Mouse (Mus musculus): Measurements from ENCODE around the gene Cox6b2.

Cox6b2 gene

DNA sequence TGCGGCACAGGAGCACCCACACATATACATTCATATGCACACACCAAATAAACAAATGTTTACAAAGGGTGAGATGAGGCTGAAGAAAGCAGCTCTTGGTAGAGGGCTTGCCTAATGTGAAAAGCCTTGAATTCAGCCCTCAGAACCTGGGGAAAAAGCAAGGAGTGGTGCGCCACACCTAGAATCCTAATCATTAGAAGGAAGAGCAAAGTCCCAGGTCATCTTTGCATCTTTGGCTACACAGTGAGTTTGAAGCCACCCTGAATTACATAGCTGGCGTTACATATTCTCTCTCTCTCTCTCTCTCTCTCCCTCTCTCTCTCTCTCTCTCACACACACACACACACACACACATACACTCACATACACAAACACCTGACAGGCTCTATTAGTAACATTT is 33.6 kb downstream of the Cox6b2 start:
- no peak for DNase-seq (ENCODE audit: low read depth)

DNA sequence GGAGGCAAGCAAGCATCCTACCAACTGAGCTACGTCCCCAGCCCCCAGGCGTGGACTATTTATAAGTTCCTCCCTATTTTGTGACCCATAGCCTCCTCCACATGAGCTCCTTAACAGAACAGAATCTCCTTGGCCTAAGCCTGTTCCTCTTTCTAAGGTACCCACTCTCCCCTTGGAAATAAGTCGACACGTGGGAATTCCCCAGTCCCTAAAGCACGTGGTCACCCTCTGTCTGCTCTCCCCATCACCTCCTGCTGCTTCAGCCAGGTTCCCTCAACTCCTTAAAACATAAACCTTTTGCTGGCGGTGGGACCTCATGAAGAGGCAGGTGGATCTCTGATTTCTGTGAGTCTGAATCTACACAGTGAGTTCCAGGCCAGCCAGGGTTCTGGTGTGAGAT is 35.9 kb downstream of the Cox6b2 start:
- DNase-seq (ENCODE audit: low read depth), result no peak

- DNase-seq (ENCODE audit: low read depth), result no peak
These were observed 40.3 kb downstream of the Cox6b2 start for GRCm38 (mm10) chr7:4712594-4712993.

DNA sequence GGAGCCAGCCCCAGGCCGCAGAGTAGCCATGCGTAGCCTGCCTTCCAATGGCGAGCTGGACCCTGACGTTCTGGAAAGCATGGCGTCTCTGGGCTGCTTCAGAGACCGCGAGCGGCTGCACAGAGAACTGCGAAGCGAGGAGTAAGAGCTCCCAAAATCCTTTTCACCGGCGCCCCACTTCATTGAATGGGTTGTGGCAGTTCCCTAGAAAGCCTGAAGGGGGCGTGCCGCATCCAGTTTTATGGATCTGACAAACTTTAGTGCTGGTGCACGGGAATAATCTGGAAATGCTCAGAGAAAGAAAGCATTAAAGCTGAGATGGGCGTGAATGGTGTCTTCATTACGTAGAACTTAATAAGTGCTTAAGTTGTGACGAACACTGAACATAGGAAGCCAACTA is 47.8 kb downstream of the Cox6b2 start:
- DNase-seq (ENCODE audit: low read depth), result no peak

GRCm38 (mm10) chr7:4703195-4703594 is 49.7 kb downstream of the Cox6b2 start:
- DNase-seq (ENCODE audit: low read depth), result no peak

- no peak for DNase-seq (ENCODE audit: low read depth)
These were observed 50.6 kb downstream of the Cox6b2 start for GRCm38 (mm10) chr7:4702334-4702733.
